Mouse (Mus musculus) monocyte, adult 5-6 weeks (primary cell): Measurements from ENCODE around the gene Fgfr2. TPM values are rescaled to one million over a fixed set of nuclear protein-coding genes. Genes with fewer than 3 reads are reported as not detected.

Experiments
- ATAC-seq: fragments of 153-309, 156-312 bp; replicated peaks from 2 replicates; pipeline ENCODE4 v1.8.0; 2017; ENCODE audit warnings: mild to moderate bottlenecking; ENCODE audit not compliant: low TSS enrichment, insufficient number of reproducible peaks, severe bottlenecking, poor library complexity, low FRiP score
- total RNA-seq: library from RNA; stranded (forward); fragments of 200-1000, 200-491, 200-594 nt; gene quantifications from 3 replicates; pipeline ENCODE4 v1.2.3, GENCODE M21; 2017

Fgfr2 gene
- total RNA-seq, 1 experiment from 2014 or later, result not detected

DNA sequence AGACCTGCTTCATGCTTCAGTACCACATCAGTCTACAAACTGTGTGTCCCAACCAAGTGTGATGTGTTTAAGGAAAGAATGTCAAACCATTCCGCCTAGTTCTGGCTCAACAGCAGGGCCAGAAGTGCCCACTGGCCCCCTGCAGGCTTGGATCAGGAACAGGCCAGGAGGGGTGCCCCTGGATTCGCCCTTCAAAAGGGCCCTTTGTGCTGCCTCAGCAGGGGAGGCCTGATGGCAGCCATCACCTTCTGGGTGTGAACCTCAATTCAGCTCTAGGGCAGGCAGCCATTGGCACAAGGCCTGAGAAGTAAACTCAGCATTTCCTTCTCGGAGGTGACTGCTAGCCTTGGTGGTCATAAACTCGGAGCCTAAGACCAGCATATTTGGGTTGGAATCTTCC lies 342.5 kb downstream of the Fgfr2 start:
- no peak for ATAC-seq

DNA sequence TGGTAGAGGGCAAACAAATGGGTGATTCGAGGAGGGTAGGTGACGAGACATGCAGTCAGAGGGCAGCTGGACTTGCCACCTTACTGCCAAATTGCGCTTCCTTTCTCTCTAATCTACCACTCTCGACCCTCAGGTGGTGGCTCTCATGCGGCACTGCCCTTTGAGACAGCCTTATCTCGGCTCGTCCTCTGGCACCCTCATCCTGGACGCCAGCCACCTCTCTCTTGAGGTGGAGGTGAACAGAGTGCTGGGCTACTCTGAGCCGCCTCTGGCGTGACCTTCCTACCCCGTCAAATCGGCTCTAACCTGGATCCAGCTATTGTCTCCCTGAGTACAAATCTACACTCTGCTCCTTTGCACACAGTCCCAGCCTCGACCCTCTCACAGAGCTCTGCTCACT lies 344.5 kb downstream of the Fgfr2 start:
- no peak for ATAC-seq

DNA sequence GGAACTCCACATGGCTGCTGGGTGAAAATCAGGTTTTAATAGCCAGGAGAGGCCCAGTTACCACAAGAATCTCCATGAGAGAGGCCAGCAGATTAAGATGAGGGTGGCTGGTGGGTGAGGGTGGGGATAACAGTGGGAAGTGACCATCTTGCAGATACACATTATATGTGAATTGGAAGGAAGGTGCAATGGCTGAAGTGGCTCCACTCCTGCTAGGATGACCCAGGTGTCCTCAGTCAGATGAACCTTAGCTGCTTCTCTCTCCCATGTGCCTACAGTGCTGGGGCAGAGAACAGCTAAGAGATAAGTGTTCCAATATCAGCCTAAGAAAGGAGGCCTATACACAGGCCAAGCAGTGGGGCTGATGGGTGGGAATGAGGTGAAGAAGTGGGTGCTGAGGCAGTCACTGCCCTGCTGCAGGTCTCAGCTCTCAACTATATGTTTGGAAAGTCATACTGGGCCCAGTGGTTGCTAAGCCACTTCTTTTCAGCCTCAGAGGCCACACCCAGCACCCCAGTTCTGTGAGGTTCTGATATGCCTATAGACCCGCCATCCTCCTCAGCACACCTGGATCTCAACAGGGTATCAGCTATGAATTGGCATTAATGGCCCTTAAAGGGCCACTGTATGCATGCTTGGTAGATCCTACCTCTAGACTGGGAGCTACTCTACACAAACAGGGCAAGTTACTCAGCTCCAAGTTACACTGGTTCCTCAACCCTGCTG lies 345.3 kb downstream of the Fgfr2 start:
- ATAC-seq, result no peak

DNA sequence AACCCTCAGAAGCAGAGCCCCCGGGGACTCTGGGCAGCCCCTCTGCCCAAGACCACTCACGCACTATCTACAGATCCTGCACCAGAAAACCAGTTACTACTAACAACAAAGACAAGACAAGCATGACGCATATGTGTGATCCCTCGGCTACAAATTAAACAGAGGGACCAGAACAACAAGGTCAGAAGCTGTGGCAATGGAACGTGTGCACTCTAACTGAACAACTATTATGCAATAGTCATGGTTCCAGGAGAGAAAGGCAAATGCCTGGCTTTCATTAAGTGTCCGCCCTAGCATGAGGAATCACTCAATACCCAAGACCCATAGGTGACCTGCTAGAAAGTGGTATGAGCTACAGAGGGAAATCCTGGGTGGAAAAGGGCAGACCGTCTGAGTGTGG lies 346.0 kb downstream of the Fgfr2 start:
- no peak for ATAC-seq

DNA sequence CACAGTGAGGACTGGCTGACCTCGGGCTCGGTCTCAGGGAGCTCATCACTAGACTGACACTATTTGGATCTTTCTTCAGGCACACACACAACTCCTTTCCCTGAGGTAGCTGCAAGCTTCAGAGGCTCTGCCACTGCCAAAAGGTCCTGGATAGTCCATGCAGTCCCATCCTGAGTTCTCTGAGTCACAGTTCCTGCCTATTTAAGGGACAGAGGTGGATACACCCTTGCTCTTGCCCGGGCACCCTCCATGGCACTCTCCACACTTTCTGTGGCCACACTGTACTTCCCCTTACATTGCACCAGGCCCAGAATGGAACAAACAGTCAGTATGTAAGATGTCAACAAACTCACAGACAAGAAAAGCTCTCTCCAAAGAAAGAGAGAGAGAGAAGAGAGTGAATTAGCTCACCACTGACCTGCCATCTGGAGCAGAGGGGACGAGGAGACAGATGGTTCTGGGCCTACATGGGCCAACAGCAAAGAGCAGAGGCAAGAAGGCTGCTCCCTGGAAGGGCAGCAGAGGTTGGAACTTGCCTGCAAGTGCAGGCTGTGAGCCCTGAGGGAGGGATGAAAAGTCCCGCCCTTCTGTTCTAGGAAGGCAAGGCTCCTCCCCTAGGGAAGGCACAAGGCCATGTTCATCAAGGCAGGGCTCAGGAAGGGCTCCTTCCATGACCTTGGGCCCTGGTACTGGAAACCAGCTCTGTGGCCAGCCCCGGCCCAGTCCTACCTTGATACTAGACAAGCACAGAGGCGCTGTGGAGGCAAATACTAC lies 346.6 kb downstream of the Fgfr2 start:
- 0 out of 2 replicates have a peak, but pooled peaks have one; percentile 32 for ATAC-seq

DNA sequence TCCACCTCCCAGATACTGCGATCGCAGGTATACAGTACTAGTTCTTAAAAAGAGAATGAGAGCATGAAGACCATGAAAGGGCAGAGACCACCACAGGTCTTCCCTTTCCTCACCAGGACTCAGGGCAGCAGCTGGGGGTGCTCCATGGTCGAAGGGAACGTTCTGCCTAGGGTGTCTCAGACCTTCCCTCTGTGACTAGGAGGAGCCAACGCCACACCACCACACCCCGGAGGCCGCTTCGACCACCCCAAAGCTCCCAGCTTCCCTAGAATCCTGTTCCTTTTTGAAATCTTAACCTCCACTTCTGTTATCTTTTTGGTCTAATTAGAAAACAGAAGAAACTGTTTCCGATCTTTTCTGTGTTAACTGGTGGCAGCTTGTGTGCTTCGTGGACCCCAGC lies 347.2 kb downstream of the Fgfr2 start:
- no peak for ATAC-seq

DNA sequence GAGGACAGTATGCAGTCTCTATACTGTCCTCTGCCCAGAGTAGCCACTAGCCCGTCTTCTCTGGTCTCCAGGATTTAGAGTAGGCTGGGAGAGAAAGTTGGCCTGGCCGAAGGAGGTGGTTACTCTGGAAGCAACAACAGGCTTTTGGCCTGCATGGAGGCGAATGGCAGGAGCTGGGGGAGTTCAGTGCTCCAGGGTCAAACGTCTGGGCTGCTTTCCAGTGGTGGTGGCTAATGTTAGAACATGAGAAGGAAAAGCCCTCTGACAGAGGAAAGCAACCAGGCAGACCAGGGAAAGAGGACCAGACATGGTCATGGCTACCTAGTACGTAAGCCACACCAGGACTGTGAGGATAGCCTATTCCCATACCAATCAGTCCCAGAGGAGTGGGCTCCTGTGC lies 347.8 kb downstream of the Fgfr2 start:
- no peak for ATAC-seq

DNA sequence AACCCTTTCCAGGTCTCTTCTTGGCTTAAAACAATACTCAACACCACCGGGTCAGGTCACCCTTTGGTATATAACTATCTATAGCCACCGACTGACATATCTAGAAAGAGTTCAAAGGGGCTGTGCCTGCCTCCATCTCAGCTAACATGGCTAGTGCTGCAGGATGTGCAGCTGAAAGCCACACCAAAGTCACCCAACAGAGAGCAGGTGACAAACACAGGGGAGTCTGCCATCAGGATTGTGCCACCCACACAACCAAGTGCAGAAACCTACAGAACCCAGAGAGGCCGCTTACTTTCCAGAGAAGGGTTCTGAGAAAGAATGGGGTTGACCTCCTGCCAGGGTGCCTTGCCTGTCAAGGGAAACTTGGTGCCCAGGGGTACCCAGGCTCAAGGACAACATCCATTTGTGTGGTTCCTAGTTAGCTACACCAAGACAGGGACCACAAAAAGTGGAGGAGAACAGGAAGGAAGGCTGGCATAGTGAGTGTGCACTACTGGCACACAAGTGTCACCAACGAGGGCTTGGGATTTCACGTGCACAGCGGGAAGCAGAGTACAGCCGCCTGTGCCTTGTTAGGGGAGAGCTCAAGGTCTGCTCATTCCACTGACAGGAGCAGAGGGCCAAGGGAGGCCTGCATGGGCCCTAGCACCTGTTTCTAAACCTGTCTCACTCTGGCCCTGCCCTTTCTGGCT lies 350.0 kb downstream of the Fgfr2 start:
- no peak for ATAC-seq

DNA sequence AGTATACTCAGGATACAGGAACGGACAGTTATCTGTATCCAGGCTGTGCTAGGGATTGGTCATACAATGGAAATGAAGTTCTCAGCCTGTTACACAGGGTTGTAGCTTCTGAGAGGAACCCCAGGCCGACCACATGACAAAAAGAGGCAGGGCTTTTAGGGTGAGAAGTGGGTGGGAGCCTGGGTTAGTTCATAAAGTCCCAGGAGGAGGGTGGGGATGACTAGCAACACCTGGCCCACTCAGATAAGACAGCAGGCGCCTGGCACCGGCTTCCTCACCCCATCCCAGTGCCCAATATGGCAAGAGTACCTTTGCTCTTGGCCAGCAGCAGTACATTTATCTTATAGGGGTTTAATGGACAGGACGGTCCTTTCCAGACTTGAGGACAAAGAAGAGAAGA lies 350.7 kb downstream of the Fgfr2 start:
- no peak for ATAC-seq

DNA sequence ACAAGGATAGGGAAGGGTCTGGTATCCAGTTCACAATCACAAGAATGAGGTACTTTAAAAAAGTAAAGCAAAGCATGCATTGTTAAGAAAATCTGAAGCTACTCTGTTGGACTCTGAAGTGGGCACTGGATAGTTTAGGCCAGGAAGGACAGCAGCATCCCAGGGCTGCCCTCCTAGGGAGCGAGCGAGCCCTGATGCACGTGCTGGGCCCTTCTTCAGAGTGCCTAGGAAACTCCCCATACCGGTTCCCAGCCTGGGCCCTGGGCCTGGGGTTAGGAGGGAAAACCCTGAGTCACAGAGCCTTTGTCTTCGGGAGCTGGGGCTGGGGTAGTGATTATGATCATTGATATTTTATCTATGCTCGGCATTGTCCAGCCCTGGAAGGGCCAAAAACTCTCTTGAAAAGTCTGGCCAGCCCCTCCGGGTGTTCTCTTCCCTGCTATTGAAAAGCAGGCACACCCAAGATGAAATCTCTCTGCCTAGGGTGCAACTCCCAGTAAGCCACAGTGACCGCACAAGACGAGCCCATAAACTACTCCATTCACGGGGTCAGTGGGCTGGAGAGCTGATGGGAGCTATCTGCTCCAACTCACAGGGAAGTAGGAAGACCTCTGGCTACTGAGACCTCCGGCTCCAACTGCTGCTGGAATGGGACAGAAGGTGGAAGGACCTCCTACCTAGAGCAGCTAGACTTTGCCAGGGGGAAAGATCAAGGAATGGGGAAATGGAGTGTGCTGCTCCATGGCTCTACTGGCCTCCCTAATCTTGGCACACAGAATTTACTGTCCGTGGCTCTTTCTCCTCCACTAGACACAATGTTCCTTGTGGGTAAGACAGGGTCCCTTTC lies 354.4 kb downstream of the Fgfr2 start:
- ATAC-seq, result no peak

DNA sequence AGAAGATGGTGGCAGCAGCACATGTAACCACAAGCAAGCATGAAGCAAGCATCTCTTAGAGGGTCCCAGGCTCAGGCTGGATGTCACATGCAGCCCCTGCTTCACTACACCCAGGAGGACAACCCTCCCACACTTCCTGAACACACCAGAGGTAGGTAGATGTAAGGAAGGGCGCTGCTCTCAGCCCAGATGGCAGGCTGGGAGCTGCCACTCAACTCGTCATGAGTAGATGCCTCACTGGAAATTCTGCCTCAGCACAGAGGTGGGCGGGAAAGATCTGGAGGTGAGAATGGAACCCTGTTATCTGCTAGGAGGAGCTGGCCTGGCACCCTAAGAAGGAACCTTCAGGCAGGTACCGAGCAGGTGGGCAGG lies 355.2 kb downstream of the Fgfr2 start:
- no peak for ATAC-seq

DNA sequence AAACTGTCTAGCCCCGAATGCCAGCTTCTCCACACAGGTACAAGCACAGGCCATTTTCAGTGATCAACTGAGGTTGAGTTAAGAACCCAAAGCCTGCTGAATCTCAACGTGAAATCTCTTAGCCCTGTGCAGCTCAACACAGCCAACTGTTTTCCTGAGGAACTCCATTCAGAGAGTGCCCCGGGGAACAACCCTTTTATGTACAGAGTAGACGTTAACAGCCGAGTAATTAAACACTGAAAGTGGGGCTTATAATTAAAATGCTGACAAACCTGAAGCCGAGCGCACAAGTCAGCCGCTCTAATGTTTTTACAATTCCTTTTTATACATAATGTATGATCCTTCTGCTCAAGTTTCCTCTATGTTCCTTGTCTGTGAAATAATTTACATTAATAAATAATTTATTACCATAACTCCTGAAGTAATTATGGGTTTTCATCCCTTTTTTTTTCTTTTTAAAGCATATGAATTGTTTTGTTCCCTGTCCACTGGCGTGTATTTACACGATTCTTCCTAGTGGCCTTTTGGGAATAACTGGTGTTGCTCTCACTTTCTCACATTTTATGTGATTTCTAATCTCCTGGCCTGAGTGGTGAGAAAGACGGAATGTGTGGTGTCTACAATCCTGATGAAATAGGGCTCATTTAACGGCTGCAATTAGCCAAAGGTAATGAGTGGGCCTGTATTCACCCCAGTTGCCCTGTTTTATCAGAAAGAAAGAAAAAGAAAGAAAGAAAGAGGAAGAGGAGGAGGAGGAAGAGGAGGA lies 355.7 kb downstream of the Fgfr2 start:
- no peak for ATAC-seq

DNA sequence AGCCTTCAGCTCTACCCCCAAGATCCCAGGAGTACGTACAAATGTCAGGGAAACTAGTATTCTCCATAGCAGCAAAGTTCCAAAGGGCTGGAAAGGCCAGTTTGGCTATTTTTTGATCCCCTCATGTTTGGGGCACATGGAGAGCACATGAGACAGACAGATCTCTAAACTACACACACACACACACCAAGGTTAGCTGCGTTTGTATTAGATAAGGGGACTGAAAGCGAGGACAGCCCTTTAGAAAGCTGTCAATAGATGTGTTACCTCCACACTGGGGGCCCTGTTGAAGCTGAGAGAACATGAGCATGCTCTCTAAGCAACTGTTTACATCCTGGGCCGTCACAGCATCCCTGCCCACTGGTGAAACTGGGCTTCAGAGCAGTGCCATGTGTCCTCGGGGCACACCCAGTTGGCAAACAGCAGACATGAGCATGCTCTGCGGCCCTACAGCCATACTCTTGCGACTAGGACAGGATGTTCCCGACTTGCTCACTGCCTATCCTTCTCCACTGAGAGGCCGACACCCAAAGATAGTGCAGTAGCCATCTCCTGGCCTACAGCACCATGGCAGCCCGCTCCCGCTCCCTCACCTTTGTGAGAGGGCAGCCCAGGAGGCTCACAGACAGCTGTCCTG lies 356.8 kb downstream of the Fgfr2 start:
- no peak for ATAC-seq

DNA sequence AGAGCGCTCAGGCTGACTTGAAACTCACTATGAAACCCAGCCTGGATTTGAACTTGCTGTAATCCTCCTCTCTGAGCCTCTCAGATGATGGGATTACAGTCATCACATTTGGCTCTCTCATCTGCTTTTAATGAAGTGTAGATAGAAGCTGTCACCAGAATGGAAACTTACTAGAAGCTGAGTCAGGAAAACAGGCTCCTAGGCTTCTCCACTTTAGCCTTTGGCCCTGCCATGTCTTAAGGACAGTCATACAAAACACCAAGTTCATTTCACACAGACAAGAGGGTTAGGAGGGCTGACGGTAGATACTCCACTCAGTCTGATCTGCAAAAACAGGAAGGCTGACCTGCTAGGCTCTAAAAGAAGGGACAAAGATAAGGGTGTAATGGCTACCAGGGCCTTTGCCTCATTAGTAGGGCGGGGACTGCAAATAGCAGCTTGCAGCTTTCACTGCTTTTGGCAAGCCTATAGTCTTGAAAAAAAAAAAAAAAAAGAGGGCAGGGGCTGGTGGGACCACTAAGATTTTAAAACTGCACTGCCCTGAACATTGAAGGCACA lies 357.4 kb downstream of the Fgfr2 start:
- ATAC-seq, result no peak

DNA sequence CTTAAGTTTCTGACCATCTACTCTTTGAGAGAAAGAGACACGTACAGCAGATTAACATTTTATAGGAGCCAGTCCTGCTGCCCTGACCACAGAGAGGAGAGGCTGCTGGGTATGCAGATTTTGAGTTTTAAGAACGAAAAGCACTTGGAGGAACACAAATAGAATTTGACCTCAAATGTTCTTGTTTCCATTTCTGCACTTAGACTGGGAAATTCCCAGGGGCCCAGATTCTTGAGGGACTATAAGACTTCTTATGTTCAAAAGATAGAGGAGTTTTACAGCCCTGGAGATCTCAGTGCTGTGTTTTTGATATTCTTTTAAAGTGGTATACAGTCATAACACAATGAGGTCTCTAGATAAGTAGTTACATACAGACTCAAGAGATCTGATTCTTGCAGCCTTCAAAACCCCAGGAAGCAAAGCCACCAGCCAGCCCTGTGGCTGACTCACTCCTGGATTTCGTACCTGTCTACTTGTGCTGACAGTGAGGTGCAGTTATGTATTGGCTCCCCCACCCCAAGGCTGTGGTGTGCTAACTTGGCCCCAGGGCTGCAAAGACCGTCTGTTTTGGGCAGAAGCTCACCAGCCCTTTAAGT lies 358.2 kb downstream of the Fgfr2 start:
- ATAC-seq, result no peak

DNA sequence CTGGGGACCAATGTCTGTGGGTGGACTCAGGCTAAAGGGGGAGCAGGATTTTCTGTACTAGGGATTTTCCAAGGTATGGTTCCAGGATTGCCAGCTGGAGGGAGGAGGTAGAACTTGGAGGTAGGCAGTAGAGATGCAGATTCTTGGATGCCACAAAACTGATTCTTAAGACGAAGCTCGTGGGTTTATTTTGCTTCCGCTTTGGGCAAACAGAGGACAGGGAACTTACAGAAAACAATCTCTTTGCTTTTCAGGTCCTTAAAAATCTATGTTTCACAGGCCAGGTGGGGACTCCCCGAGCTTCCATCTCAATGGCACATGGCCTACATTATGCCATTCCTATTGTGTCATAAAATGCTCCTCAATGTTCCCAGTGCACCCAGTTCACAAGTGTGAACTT lies 358.8 kb downstream of the Fgfr2 start:
- ATAC-seq, result no peak

DNA sequence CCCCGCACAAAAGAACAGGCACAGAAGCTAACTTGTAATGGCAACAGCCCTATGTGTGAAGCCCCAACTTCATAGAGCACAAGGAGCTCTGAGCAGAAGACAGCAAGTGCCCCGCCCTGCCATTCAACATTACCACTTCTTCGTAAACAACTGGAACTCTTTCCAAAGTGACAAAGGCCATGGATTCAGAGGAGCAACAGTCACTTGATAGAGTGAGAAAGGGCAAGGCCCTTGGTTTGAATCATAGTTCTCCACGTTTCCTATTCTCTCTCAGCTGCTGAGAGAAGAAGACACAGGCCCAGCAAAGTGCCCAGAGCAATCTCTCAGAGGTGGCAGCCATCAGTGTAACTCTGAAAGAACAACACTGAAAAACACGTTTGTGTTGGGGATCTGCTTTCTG lies 359.2 kb downstream of the Fgfr2 start:
- no peak for ATAC-seq
